Mouse (Mus musculus): ENCODE results near the gene Capns1. TPM values are rescaled to one million over a fixed set of nuclear protein-coding genes. Genes with fewer than 3 reads are reported as not detected.
A peak's percentile ranks its signal among the peaks of the same experiment; 100 is the strongest.

The Capns1 gene
- polyA plus RNA-seq, 1 experiment: 465 TPM

- no peaks in the 10 kb centered on the region; the same call in 1 of the 2 replicates for H3K4me1 ChIP-seq (ENCODE audit: control insufficient read depth, insufficient read depth, low read length)
- no peak for TF ChIP-seq POLR2A (IDR thresholded peaks at IDR 0.05; ENCODE audit: low read depth, low read length)
- TF ChIP-seq CTCF (IDR thresholded peaks at IDR 0.05; ENCODE audit: borderline replicate concordance, insufficient read depth, low read length): peak; percentile 73
- H3K27ac ChIP-seq (ENCODE audit: insufficient read depth, low read length): no peak overlapping the region
- no peak overlapping the region for H3K4me3 ChIP-seq (ENCODE audit: insufficient read depth, low read length)
These were observed 17.3 kb downstream of the Capns1 start for GRCm38 (mm10) chr7:30181308-30181707.

- no peaks in the 10 kb centered on the region for H3K4me1 ChIP-seq (ENCODE audit: control insufficient read depth, insufficient read depth, low read length)
- no peak overlapping the region for H3K4me3 ChIP-seq (ENCODE audit: insufficient read depth, low read length)
- H3K27ac ChIP-seq (ENCODE audit: insufficient read depth, low read length): no peak overlapping the region
- no peak for TF ChIP-seq POLR2A (IDR thresholded peaks at IDR 0.05; ENCODE audit: low read depth, low read length)
- TF ChIP-seq CTCF (IDR thresholded peaks at IDR 0.05; ENCODE audit: borderline replicate concordance, insufficient read depth, low read length): no peak
These were observed 20.4 kb downstream of the Capns1 start for GRCm38 (mm10) chr7:30178256-30178655.

- H3K4me1 ChIP-seq (ENCODE audit: control insufficient read depth, insufficient read depth, low read length): no peaks in the 10 kb centered on the region
- no peak overlapping the region for H3K4me3 ChIP-seq (ENCODE audit: insufficient read depth, low read length)
- TF ChIP-seq CTCF (IDR thresholded peaks at IDR 0.05; ENCODE audit: borderline replicate concordance, insufficient read depth, low read length): no peak
- no peak for TF ChIP-seq POLR2A (IDR thresholded peaks at IDR 0.05; ENCODE audit: low read depth, low read length)
- no peak overlapping the region for H3K27ac ChIP-seq (ENCODE audit: insufficient read depth, low read length)
These were observed 22.1 kb downstream of the Capns1 start for GRCm38 (mm10) chr7:30176474-30176873.

GRCm38 (mm10) chr7:30170283-30170951, 28.2 kb downstream of the Capns1 start:
- no peak overlapping the region for H3K27ac ChIP-seq (ENCODE audit: insufficient read depth, low read length)
- no peaks in the 10 kb centered on the region for H3K4me1 ChIP-seq (ENCODE audit: control insufficient read depth, insufficient read depth, low read length)
- no peak; the same call in 1 of the 2 replicates for TF ChIP-seq POLR2A (IDR thresholded peaks at IDR 0.05; ENCODE audit: low read depth, low read length)
- no peak for TF ChIP-seq CTCF (IDR thresholded peaks at IDR 0.05; ENCODE audit: borderline replicate concordance, insufficient read depth, low read length)
- peak overlapping the region; percentile 85 for H3K4me3 ChIP-seq (ENCODE audit: insufficient read depth, low read length)

- peak within 1 kb of the TSS; percentile 86 for H3K4me3 ChIP-seq (ENCODE audit: insufficient read depth, low read length)
- no peaks in the 10 kb centered on the region for H3K4me1 ChIP-seq (ENCODE audit: control insufficient read depth, insufficient read depth, low read length)
- H3K27ac ChIP-seq (ENCODE audit: insufficient read depth, low read length): peak within 1 kb of the TSS; percentile 68
- TF ChIP-seq CTCF (IDR thresholded peaks at IDR 0.05; ENCODE audit: borderline replicate concordance, insufficient read depth, low read length): no peak
- TF ChIP-seq POLR2A (IDR thresholded peaks at IDR 0.05; ENCODE audit: low read depth, low read length): peak; percentile 98
These were observed 28.9 kb downstream of the Capns1 start, which contains the start of gene Zfp146 for GRCm38 (mm10) chr7:30169583-30170282. Zfp146 (minus strand) TSS chr7:30169750.

- Histone ChIP-seq H3K4me3 (ENCODE audit: insufficient read depth, low read length) (peak overlapping the region; percentile 86), H3K4me1 (ENCODE audit: control insufficient read depth, insufficient read depth, low read length) (no peaks in the 10 kb centered on the region), H3K27ac (ENCODE audit: insufficient read depth, low read length) (peak overlapping the region; percentile 63)
- no peak for TF ChIP-seq CTCF (IDR thresholded peaks at IDR 0.05; ENCODE audit: borderline replicate concordance, insufficient read depth, low read length)
- TF ChIP-seq POLR2A (IDR thresholded peaks at IDR 0.05; ENCODE audit: low read depth, low read length): no peak
These were observed 29.6 kb downstream of the Capns1 start for GRCm38 (mm10) chr7:30168914-30169582.

GRCm38 (mm10) chr7:30164745-30165144, 33.9 kb downstream of the Capns1 start:
- TF ChIP-seq POLR2A (IDR thresholded peaks at IDR 0.05; ENCODE audit: low read depth, low read length) (no peak), CTCF (IDR thresholded peaks at IDR 0.05; ENCODE audit: borderline replicate concordance, insufficient read depth, low read length) (no peak)
- Histone ChIP-seq H3K4me1 (ENCODE audit: control insufficient read depth, insufficient read depth, low read length) (no peaks in the 10 kb centered on the region), H3K27ac (ENCODE audit: insufficient read depth, low read length) (no peak overlapping the region), H3K4me3 (ENCODE audit: insufficient read depth, low read length) (no peak overlapping the region)

- Histone ChIP-seq H3K27ac (ENCODE audit: insufficient read depth, low read length) (no peak overlapping the region), H3K4me3 (ENCODE audit: insufficient read depth, low read length) (no peak overlapping the region), H3K4me1 (ENCODE audit: control insufficient read depth, insufficient read depth, low read length) (no peaks in the 10 kb centered on the region)
- TF ChIP-seq POLR2A (IDR thresholded peaks at IDR 0.05; ENCODE audit: low read depth, low read length): no peak
- no peak for TF ChIP-seq CTCF (IDR thresholded peaks at IDR 0.05; ENCODE audit: borderline replicate concordance, insufficient read depth, low read length)
These were observed 35.5 kb downstream of the Capns1 start for GRCm38 (mm10) chr7:30163113-30163512.

- TF ChIP-seq CTCF (IDR thresholded peaks at IDR 0.05; ENCODE audit: borderline replicate concordance, insufficient read depth, low read length) (no peak), POLR2A (IDR thresholded peaks at IDR 0.05; ENCODE audit: low read depth, low read length) (no peak)
- no peak overlapping the region for H3K27ac ChIP-seq (ENCODE audit: insufficient read depth, low read length)
- H3K4me3 ChIP-seq (ENCODE audit: insufficient read depth, low read length): no peak overlapping the region
- H3K4me1 ChIP-seq (ENCODE audit: control insufficient read depth, insufficient read depth, low read length): no peaks in the 10 kb centered on the region
These were observed 43.1 kb downstream of the Capns1 start for GRCm38 (mm10) chr7:30155507-30155906.

Data from embryonic fibroblast, embryonic 13.5 days (primary cell).